Mouse (Mus musculus): ENCODE results near the gene Grip1.

GRCm38 (mm10) chr10:119610279-119610895, 156.8 kb downstream of the Grip1 start:
- TF ChIP-seq EP300 (IDR thresholded peaks at IDR 0.05; ENCODE audit: low read depth) (no peak), CTCF (IDR thresholded peaks at IDR 0.05; ENCODE audit: low read depth) (peak; percentile 57)

Measured in heart, postnatal 0 days (tissue).